Mouse (Mus musculus) CH12.LX (cell line): ENCODE results near the gene Kcnn3.

Experiments used
- CHD1 ChIP-seq: IDR thresholded peaks from 2 replicates; pipeline ENCODE4 v1.6.1; 2012; ENCODE audit warnings: low read depth, low read length, improper control_type of control experiment, inconsistent platforms
- CHD2 ChIP-seq: IDR thresholded peaks from 2 replicates; pipeline ENCODE4 v1.6.1; 2011; ENCODE audit warnings: low read length, improper control_type of control experiment
- CTCF ChIP-seq, 2 experiments: IDR thresholded peaks in 1 of 2; conservative IDR thresholded peaks in 1 of 2; 2 replicates each; pipeline ENCODE4 v1.5.1; 2011 to 2012; ENCODE audit warnings: low read depth in 2 of 2, low read length in 2 of 2, improper control_type of control experiment in 1 of 2, inconsistent platforms in 1 of 2, mild to moderate bottlenecking in 1 of 2, moderate library complexity in 1 of 2
- E2F4 ChIP-seq: IDR thresholded peaks from 2 replicates; pipeline ENCODE4 v1.6.1; 2011; ENCODE audit warnings: low read depth, low read length, improper control_type of control experiment; ENCODE audit not compliant: insufficient replicate concordance
- ETS1 ChIP-seq: conservative IDR thresholded peaks from 2 replicates; pipeline ENCODE4 v1.6.1; 2012; ENCODE audit warnings: low read depth, mild to moderate bottlenecking, inconsistent platforms, low read length, improper control_type of control experiment, moderate library complexity
- MAFK ChIP-seq: IDR thresholded peaks from 2 replicates; pipeline ENCODE4 v1.6.1; 2011; ENCODE audit warnings: low read length, improper control_type of control experiment; ENCODE audit not compliant: insufficient replicate concordance
- MAX ChIP-seq: IDR thresholded peaks from 2 replicates; pipeline ENCODE4 v1.6.1; 2011; ENCODE audit warnings: low read length, improper control_type of control experiment
- MXI1 ChIP-seq: IDR thresholded peaks from 2 replicates; pipeline ENCODE4 v1.6.1; 2011; ENCODE audit warnings: mild to moderate bottlenecking, low read depth, low read length, improper control_type of control experiment
- MYC ChIP-seq: IDR thresholded peaks from 2 replicates; pipeline ENCODE4 v1.6.1; 2011; ENCODE audit warnings: low read depth, mild to moderate bottlenecking, improper control_type of control experiment, low read length
- POLR2A ChIP-seq: IDR thresholded peaks from 2 replicates; pipeline ENCODE4 v1.6.1; 2011; ENCODE audit warnings: low read depth, mild to moderate bottlenecking, improper control_type of control experiment, low read length
- POLR2AphosphoS2 ChIP-seq: IDR thresholded peaks from 2 replicates; pipeline ENCODE4 v1.6.1; 2011; ENCODE audit warnings: low read depth, low read length, improper control_type of control experiment
- TBP ChIP-seq: conservative IDR thresholded peaks from 2 replicates; pipeline ENCODE4 v1.6.1; 2011; ENCODE audit warnings: low read depth, low read length, improper control_type of control experiment
- USF1 ChIP-seq: IDR thresholded peaks from 2 replicates; pipeline ENCODE4 v1.6.1; 2014; ENCODE audit warnings: low read depth, mild to moderate bottlenecking, inconsistent platforms, low read length, improper control_type of control experiment
- ZNF384 ChIP-seq: IDR thresholded peaks from 2 replicates; pipeline ENCODE4 v1.6.1; 2012; ENCODE audit warnings: low read depth, low read length, improper control_type of control experiment, inconsistent platforms

GRCm38 (mm10) chr3:89561386-89561785 lies 41.4 kb downstream of the Kcnn3 start:
- TF ChIP-seq CTCF (conservative IDR thresholded peaks at IDR 0.05 in 1 of 2, IDR thresholded peaks at IDR 0.05 in 1 of 2; ENCODE audit: low read depth in 2 of 2, low read length in 2 of 2): no peak
- TF ChIP-seq E2F4: no peak
- no peak for TF ChIP-seq CHD1
- TF ChIP-seq CHD2: no peak
- TF ChIP-seq POLR2AphosphoS2: no peak
- no peak for TF ChIP-seq POLR2A
- TF ChIP-seq MXI1: no peak
- no peak for TF ChIP-seq ETS1
- TF ChIP-seq ZNF384: no peak
- no peak for TF ChIP-seq MAFK
- TF ChIP-seq TBP: no peak
- TF ChIP-seq USF1: no peak
- TF ChIP-seq MYC: no peak
- TF ChIP-seq MAX: no peak
